Mouse (Mus musculus) naive thymus-derived CD4-positive, alpha-beta T cell, adult 2 months (primary cell): ENCODE results near the gene Farsb.
A peak's percentile ranks its signal among the peaks of the same experiment; 100 is the strongest.

ENCODE experiments used
- DNase-seq: peaks from one replicate; pipeline ENCODE4 v3.0.0-alpha.2; 2011; ENCODE audit warnings: low read depth

Farsb gene

GRCm38 (mm10) chr1:78419593-78419992, 69.1 kb downstream of the Farsb start:
- DNase-seq: peak; percentile 37

GRCm38 (mm10) chr1:78417154-78417911, 71.4 kb downstream of the Farsb start:
- DNase-seq: no peak

DNA sequence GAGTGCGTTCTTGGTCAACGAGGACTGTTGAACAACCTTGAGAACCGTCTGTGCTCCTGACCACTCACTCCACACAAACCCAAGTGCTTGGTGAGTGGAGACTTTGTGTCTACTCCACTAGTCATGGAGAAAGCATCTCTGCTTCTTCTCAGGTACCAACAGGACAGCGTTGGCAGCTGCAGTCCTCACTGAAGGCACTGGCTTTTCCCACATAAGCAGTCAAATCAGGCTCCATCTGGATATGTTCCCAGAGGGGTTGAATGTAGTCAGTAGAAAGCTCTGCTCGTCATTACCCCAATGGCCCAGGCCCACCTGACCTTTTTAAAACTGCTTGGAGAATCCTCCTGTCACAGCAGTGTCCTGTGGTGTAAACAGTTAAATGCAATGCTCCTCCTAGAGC, 74.3 kb downstream of the Farsb start:
- DNase-seq: no peak

DNA sequence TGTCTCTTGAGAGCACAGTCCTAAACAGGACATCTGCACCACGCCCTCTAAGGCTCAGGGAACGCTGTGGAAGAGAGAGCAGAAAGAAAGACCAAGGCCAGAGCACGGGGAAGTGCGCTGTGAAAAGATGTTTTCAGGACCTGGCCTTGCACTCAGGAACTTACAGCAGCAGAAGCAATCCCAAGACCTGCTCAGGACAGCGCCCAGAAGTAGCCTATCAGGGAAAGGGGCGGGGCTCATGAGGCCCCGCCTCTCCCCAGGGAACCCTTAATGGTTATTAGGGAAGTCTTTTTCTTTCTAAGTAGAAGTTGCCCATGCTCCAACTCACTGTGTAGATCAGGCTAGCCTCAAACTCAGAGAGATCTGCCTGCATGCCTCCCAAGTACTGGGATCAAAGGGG, 76.0 kb downstream of the Farsb start:
- DNase-seq: no peak

DNA sequence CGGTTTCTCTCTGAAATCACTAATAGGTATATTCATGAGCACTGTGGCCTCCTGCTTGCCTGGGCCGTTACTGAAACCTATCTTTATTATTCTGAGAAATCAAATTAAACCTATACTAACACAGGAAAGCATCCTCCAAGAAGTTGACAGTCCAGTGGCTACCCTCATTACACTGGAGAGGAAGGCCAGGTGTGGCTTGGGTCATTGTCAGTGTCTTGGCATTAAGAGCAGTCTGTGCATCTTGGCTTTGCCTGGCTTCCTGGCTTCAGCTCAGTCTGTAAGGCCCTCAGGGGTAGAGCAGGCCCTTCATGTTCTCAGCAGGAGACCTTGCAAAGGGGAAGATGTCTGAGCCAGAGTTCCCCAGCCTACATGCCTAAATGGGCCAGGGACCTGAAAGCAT, 79.3 kb downstream of the Farsb start:
- no peak for DNase-seq

DNA sequence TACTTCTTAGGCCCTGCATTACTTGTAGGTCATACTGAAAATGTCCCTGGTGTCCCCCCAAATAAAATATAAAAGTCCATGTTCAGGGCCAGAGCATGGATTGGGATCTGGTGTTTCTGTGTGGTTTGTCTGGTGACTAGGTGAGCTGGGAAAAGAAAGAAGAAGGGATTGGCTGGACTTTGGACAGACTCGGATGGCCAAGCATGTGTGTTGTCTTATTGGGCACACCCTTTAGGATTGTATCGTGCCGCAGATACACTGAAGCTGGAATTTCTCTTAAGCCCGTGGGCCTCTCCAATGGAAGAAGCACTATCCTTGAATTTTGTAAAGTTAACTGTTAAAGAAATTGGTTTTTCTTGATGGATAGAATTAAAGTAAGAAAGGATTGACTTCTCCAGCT, 87.3 kb downstream of the Farsb start:
- DNase-seq: no peak

GRCm38 (mm10) chr1:78399755-78400154, 88.9 kb downstream of the Farsb start:
- no peak for DNase-seq

DNA sequence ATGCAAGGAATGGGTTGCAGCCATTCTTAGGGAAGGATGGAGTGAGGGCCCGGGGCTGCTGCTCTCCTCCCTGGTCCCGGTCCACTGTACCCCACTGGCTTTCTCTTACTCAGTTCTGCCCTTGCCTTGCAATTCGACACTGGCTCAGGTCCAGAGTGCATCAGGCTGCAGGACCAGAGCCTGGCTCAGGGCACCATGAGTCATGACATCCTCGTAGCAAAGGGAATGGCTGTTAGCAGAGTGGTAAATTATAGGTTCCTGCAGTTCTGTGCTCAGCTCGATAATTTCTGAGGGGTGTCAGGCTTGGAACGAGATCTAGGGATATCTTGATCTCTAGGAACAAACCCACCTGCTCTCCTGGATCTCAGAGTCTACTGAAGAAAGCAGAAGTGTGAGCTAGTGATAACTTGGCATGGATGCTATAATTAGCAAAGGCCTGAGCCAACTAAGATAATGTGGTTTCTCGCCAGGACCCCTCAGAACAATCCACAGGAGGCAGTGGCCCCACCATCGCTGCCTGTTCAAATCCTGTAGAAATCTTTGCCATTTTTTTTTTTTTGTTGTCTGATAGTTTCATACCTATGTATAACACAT, 92.3 kb downstream of the Farsb start:
- no peak for DNase-seq

- DNase-seq: no peak
Observed at GRCm38 (mm10) chr1:78395737-78396136, 93.0 kb downstream of the Farsb start.

- no peak for DNase-seq
Observed at GRCm38 (mm10) chr1:78395191-78395735, 93.4 kb downstream of the Farsb start.

DNA sequence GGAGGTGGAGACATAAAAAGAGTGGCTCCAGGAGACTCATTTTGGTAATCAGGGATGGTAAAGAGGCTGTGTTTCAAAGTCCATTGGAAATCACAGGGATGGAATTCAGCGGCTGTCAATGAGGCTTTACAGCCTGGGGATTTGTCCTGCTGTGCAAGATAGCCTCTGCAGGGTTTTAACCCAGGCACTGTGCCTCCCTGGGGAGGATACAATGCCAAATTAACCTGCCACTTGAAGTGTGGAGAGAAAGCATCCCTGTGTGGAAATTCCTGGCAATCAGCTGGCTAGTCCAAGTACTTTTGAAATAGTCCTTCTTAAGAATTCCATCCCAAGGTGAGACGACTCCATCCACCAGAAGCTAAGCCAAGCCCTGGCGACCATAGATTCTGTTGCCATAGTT, 99.8 kb downstream of the Farsb start:
- DNase-seq: no peak

GRCm38 (mm10) chr1:78387854-78388253, 100.8 kb downstream of the Farsb start:
- DNase-seq: no peak

GRCm38 (mm10) chr1:78380950-78381349, 107.7 kb downstream of the Farsb start:
- no peak for DNase-seq

DNA sequence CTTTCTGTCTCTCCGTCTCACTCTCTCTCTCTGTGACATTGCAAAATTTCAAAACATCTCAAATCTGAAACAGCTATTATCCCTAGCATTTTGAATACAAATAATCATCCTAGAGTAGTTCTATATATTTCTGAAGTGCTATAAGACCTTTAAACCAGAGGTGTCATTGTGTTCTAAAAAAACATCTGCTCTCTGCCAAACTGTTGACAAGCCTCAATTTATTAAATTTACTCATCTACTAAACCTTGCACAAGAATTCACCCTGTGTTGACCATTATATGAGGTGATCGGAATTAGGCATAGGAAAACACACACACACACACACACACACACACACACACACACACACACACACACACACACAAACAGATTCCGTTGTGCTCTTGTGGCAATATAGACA, 113.6 kb downstream of the Farsb start:
- no peak for DNase-seq

- no peak for DNase-seq
Observed at GRCm38 (mm10) chr1:78373836-78374235, 114.9 kb downstream of the Farsb start.

GRCm38 (mm10) chr1:78372316-78372715, 116.4 kb downstream of the Farsb start:
- DNase-seq: no peak

DNA sequence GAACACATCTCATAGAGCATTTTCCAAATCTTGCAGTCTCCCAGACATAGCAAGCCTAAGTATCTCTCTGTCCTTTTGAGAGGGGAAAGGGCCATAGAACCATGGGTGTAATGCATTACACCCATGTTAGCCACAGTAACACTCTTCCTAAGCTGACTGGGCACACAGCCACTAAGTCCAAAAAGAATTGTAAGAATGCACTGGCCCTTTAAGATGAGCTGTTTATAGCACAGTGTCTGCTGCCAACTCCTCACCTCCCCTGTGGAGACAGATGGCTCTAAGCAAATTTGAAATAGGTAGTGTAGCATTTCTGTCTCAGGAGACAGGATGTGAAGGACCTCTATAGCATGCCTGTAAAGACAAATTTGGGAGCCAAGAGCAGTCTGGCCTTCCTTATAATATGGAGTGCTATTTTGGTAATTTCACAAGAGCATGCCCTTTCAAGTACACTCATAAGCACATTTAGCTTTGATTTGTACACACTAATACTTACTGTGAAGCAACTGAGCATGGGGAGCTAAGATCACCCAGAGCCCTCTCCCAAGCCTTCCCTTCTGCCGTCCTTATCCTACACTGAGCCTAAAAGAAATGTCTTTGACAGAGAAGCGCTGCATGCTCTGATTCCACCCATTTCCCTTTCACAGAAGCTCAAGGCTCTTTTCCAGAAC, 117.0 kb downstream of the Farsb start:
- DNase-seq: no peak

GRCm38 (mm10) chr1:78370121-78370520, 118.6 kb downstream of the Farsb start:
- no peak for DNase-seq
